Mouse (Mus musculus) hindlimb bud, embryonic 11.5 days (tissue): Measurements from ENCODE around the gene Bpifa6.
"Not testable (repeated sequence)": the region's sequence is repeated elsewhere in the genome, so short reads cannot be mapped to it uniquely, and the experiment has no call there.

Source experiments
- DNase-seq: peaks from one replicate; pipeline ENCODE4 v3.0.0-alpha.2; 2012; ENCODE audit warnings: low read depth, low spot score; ENCODE audit errors: extremely low spot score

The Bpifa6 gene

GRCm38 (mm10) chr2:154024676-154025075, 49.9 kb downstream of the Bpifa6 start:
- DNase-seq = not testable (repeated sequence)

GRCm38 (mm10) chr2:154038932-154039331, 64.2 kb downstream of the Bpifa6 start:
- DNase-seq = no peak

GRCm38 (mm10) chr2:154044743-154045142, 70.0 kb downstream of the Bpifa6 start:
- no peak for DNase-seq
